27 mouse cellular contexts compared by ENCODE assay signal in the genomic region with DNA sequence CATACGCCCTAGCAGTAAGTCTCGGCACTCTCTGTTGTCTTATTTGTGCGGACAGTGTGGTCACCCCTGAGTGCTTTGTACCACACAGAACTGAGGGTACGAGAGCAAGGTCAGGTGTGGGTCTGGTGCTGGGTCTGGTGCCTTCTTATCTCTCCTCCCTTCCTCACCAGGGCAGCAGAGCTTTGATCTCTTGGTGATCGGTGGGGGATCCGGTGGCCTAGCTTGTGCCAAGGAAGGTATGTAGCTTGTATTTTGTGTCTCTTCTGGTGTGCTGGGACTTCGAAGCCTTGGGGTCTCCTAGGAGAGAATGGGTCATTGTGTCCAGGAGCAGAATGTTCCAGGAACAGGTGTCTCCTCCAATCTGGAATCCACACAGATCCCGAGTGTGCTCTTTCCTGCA. TPM values are rescaled to one million over a fixed set of nuclear protein-coding genes. Genes with fewer than 3 reads are reported as not detected.
DNase-seq lines count a peak whose midpoint lies in the region; ATAC-seq and TF ChIP-seq lines count a peak whose summit lies in the region.
"Had no signal": no experiment of that assay in that cellular context is flagged by ENCODE, and none has a peak within 500 bp of the region (broad histone marks: within the 10 kb centered on the region; RNA-seq: fewer than 3 reads in every experiment).

No protein-coding gene starts in this region.

- H3K4me3 ChIP-seq in heart, embryonic 12.5 days, result peak overlapping the region; percentile 20
- H3K4me3 ChIP-seq in bone marrow, adult 2 months (replicated peaks; ENCODE audit: control insufficient read depth, low read depth, low read length), result peak overlapping the region; percentile 78
- peak overlapping the region; percentile 63 for H3K4me3 ChIP-seq in liver, embryonic 11.5 days (ENCODE audit: low read depth, low read length)
- no peak overlapping the region for H3K4me3 ChIP-seq in small intestine, adult 2 months (ENCODE audit: low read depth, low read length)
- no peak overlapping the region for H3K4me3 ChIP-seq in kidney, embryonic 14.5 days (ENCODE audit: low read length)
- H3K4me3 ChIP-seq: embryonic facial prominence, embryonic 12.5 days; gastrocnemius, adult 2 months; intestine, embryonic 15.5 days; left cerebral cortex, adult 2 months; lung, embryonic 15.5 days; midbrain, embryonic 10.5 days; neural tube, embryonic 13.5 days had no signal

- no peak for TF ChIP-seq POLR2A in bone marrow, adult 2 months (IDR thresholded peaks at IDR 0.05; ENCODE audit: borderline replicate concordance, control insufficient read depth, low read depth, low read length)
- TF ChIP-seq POLR2A in small intestine, adult 2 months (IDR thresholded peaks at IDR 0.05; ENCODE audit: low read depth, low read length), result no peak

- H3K4me1 ChIP-seq in heart, embryonic 12.5 days (replicated peaks), result peaks cover 28% of the 10 kb centered on the region
- peaks cover 1% of the 10 kb centered on the region; the same call in 1 of the 2 replicates for H3K4me1 ChIP-seq in bone marrow, adult 2 months (ENCODE audit: control insufficient read depth, insufficient read depth, low read length)
- H3K4me1 ChIP-seq in liver, embryonic 11.5 days (replicated peaks; ENCODE audit: control insufficient read depth, insufficient read depth, low read length), result peaks cover 28% of the 10 kb centered on the region
- peaks cover 29% of the 10 kb centered on the region for H3K4me1 ChIP-seq in small intestine, adult 2 months (ENCODE audit: control insufficient read depth, insufficient read depth, insufficient read length, low read length)
- peaks cover 17% of the 10 kb centered on the region; the same call in 1 of the 2 replicates for H3K4me1 ChIP-seq in kidney, embryonic 14.5 days (ENCODE audit: control insufficient read depth, insufficient read depth, low read length)

- no peaks in the 10 kb centered on the region for H3K27me3 ChIP-seq in heart, embryonic 12.5 days (replicated peaks)
- H3K27me3 ChIP-seq in liver, embryonic 11.5 days (replicated peaks; ENCODE audit: control insufficient read depth, insufficient read depth, low read length), result no peaks in the 10 kb centered on the region
- no peaks in the 10 kb centered on the region for H3K27me3 ChIP-seq in small intestine, adult 2 months (ENCODE audit: control insufficient read depth, insufficient read depth, low read length)
- no peaks in the 10 kb centered on the region for H3K27me3 ChIP-seq in kidney, embryonic 14.5 days (ENCODE audit: control insufficient read depth, insufficient read depth, low read length)
- H3K27me3 ChIP-seq: embryonic facial prominence, embryonic 12.5 days; intestine, embryonic 15.5 days; lung, embryonic 15.5 days; neural tube, embryonic 13.5 days had no signal

- no peak for TF ChIP-seq CTCF in bone marrow, adult 2 months (IDR thresholded peaks at IDR 0.05; ENCODE audit: control insufficient read depth, insufficient read depth, low read length)
- TF ChIP-seq CTCF in small intestine, adult 2 months (IDR thresholded peaks at IDR 0.05; ENCODE audit: extremely low read depth, insufficient read length, insufficient replicate concordance, low read depth, low read length), result no peak

- H3K27ac ChIP-seq in heart, embryonic 12.5 days (ENCODE audit: poor library complexity, severe bottlenecking), result no peak overlapping the region
- H3K27ac ChIP-seq in bone marrow, adult 2 months (ENCODE audit: control insufficient read depth, insufficient read depth, low read depth, low read length, poor library complexity), result peak overlapping the region; percentile 72
- H3K27ac ChIP-seq in liver, embryonic 11.5 days (ENCODE audit: low read depth, low read length), result peak overlapping the region; percentile 97
- H3K27ac ChIP-seq in small intestine, adult 2 months (ENCODE audit: insufficient read depth, low read depth, low read length), result peak overlapping the region; percentile 69; the same call in 1 of the 2 replicates
- no peak overlapping the region for H3K27ac ChIP-seq in kidney, embryonic 14.5 days (ENCODE audit: low read depth, low read length)
- H3K27ac ChIP-seq: embryonic facial prominence, embryonic 12.5 days; gastrocnemius, adult 2 months; hindbrain, embryonic 14.5 days; intestine, embryonic 15.5 days; left cerebral cortex, adult 2 months; lung, embryonic 15.5 days; macrophage; midbrain, embryonic 10.5 days; neural tube, embryonic 13.5 days had no signal

- intact Hi-C loops in heart, postnatal 14 days (cut with DNase I), result no loop called here

- H3K9ac ChIP-seq in heart, embryonic 12.5 days, result no peak overlapping the region
- peak overlapping the region; percentile 73 for H3K9ac ChIP-seq in liver, embryonic 11.5 days (ENCODE audit: low read depth, low read length)
- no peak overlapping the region for H3K9ac ChIP-seq in kidney, embryonic 14.5 days (ENCODE audit: low read depth, low read length)
- H3K9ac ChIP-seq: embryonic facial prominence, embryonic 12.5 days; forebrain, postnatal 0 days; hindbrain, embryonic 14.5 days; intestine, embryonic 15.5 days; lung, embryonic 15.5 days; neural tube, embryonic 13.5 days had no signal

- peak overlapping the region; percentile 29; the same call in 1 of the 2 replicates for H3K4me2 ChIP-seq in heart, embryonic 12.5 days
- H3K4me2 ChIP-seq in liver, embryonic 11.5 days, result peak overlapping the region; percentile 88
- no peak overlapping the region for H3K4me2 ChIP-seq in kidney, embryonic 14.5 days (replicated peaks; ENCODE audit: low read depth, low read length)
- H3K4me2 ChIP-seq: embryonic facial prominence, embryonic 12.5 days; hindbrain, embryonic 14.5 days; intestine, embryonic 15.5 days; lung, embryonic 15.5 days; neural tube, embryonic 13.5 days had no signal

- no peak for DNase-seq in heart, postnatal 14 days
- DNase-seq in liver, embryonic 11.5 days (ENCODE audit: low spot score), result no peak
- DNase-seq in thymus, postnatal 25 days, result no peak
- DNase-seq: adrenal gland, adult 2 months; B cell, adult 2 months; cerebellum, adult 9-11 months; forebrain, postnatal 0 days; gastrocnemius, adult 2 months; heart, postnatal 10 days; kidney, adult 9 months; kidney, postnatal 36 days; layer of hippocampus, adult 9-11 months; left cerebral cortex, postnatal 4 days; right cerebral cortex, adult 18-20 months; thymus, adult 18-20 months had no signal

- ATAC-seq in heart, embryonic 12.5 days (ENCODE audit: insufficient number of reproducible peaks, low FRiP score), result no peak
- no peak for ATAC-seq in liver, embryonic 11.5 days (replicated peaks; ENCODE audit: low FRiP score)
- ATAC-seq in kidney, embryonic 14.5 days (ENCODE audit: low FRiP score, low TSS enrichment), result no peak
- ATAC-seq: forebrain, postnatal 0 days; intestine, embryonic 15.5 days had no signal

- no peaks in the 10 kb centered on the region for H3K9me3 ChIP-seq in heart, embryonic 12.5 days (replicated peaks)
- H3K9me3 ChIP-seq in liver, embryonic 11.5 days (ENCODE audit: control insufficient read depth, low read length), result no peaks in the 10 kb centered on the region
- no peaks in the 10 kb centered on the region for H3K9me3 ChIP-seq in kidney, embryonic 14.5 days (ENCODE audit: control insufficient read depth, low read length)
- H3K9me3 ChIP-seq: embryonic facial prominence, embryonic 12.5 days; intestine, embryonic 15.5 days; lung, embryonic 15.5 days; neural tube, embryonic 13.5 days had no signal

- 77% methylated on average over 8 of the region's 8 CpGs for WGBS in heart, embryonic 12.5 days
- WGBS in bone marrow, adult 2 months, result 63% methylated on average over 8 of the region's 8 CpGs
- WGBS in liver, embryonic 11.5 days, result 61% methylated on average over 8 of the region's 8 CpGs
- 65% methylated on average over 8 of the region's 8 CpGs for WGBS in small intestine, adult 2 months
- 89% methylated on average over 8 of the region's 8 CpGs for WGBS in kidney, embryonic 14.5 days

- peaks cover 3% of the 10 kb centered on the region for H3K36me3 ChIP-seq in heart, embryonic 12.5 days
- peaks cover under 1% of the 10 kb centered on the region for H3K36me3 ChIP-seq in liver, embryonic 11.5 days (ENCODE audit: control insufficient read depth, insufficient read depth, low read length)
- no peaks in the 10 kb centered on the region for H3K36me3 ChIP-seq in small intestine, adult 2 months (ENCODE audit: control insufficient read depth, insufficient read depth, low read length)
- no peaks in the 10 kb centered on the region for H3K36me3 ChIP-seq in kidney, embryonic 14.5 days (ENCODE audit: control insufficient read depth, insufficient read depth, low read length)
- H3K36me3 ChIP-seq: embryonic facial prominence, embryonic 12.5 days; intestine, embryonic 15.5 days; lung, embryonic 15.5 days had no signal

RNA-seq across cellular contexts. Expression of gene Comt, which starts 3.0 kb away (rescaled TPM):
- polyA plus RNA-seq in heart, embryonic 12.5 days (2016; fragmentation: Nextera tagmentation; extraction: Ambion mirVana), result 88.2 and 90.8 TPM in 2 replicates
- 100 to 1,000 TPM; 119 to 127 TPM for total RNA-seq in heart, postnatal 14 days (2021)
- polyA plus RNA-seq in bone marrow, adult 2 months (2011; ENCODE audit: insufficient read depth, insufficient read length, low replicate concordance, missing spikeins), result 40.6 and 53.8 TPM in 2 replicates
- 140 and 141 TPM in 2 replicates for polyA plus RNA-seq in liver, embryonic 11.5 days (2014; fragmentation: Nextera tagmentation; extraction: Ambion mirVana)
- 127 and 214 TPM in 2 replicates for polyA plus RNA-seq in small intestine, adult 2 months (2012; rRNA removed)
- polyA plus RNA-seq in kidney, embryonic 14.5 days (2014; fragmentation: Nextera tagmentation; extraction: Ambion mirVana), result 78.7 and 89.0 TPM in 2 replicates

RNA-seq across cellular contexts. Expression of gene Txnrd2, which starts 3.5 kb away (rescaled TPM):
- 34.9 and 37.2 TPM in 2 replicates for polyA plus RNA-seq in heart, embryonic 12.5 days (2016; fragmentation: Nextera tagmentation; extraction: Ambion mirVana)
- total RNA-seq in heart, postnatal 14 days (2021), result 10 to 100 TPM; 29.9 to 34.6 TPM
- polyA plus RNA-seq in bone marrow, adult 2 months (2011; ENCODE audit: insufficient read depth, insufficient read length, low replicate concordance, missing spikeins), result 66.6 and 86.0 TPM in 2 replicates
- polyA plus RNA-seq in liver, embryonic 11.5 days (2014; fragmentation: Nextera tagmentation; extraction: Ambion mirVana), result 83.7 and 91.8 TPM in 2 replicates
- polyA plus RNA-seq in small intestine, adult 2 months (2012; rRNA removed), result 12.5 and 19.5 TPM in 2 replicates
- 21.9 and 23.6 TPM in 2 replicates for polyA plus RNA-seq in kidney, embryonic 14.5 days (2014; fragmentation: Nextera tagmentation; extraction: Ambion mirVana)

Comparison
In these comparisons a context has a peak if more than half of its experiments do, and no peak if none do; other contexts are left out.
1. H3K27ac ChIP-seq: peak in bone marrow, adult 2 months (single experiment), liver, embryonic 11.5 days (single experiment) and small intestine, adult 2 months (single experiment); none in heart, embryonic 12.5 days (single experiment) and kidney, embryonic 14.5 days (single experiment).
2. H3K4me3 ChIP-seq: peak in heart, embryonic 12.5 days (single experiment), bone marrow, adult 2 months (single experiment) and liver, embryonic 11.5 days (single experiment); none in small intestine, adult 2 months (single experiment) and kidney, embryonic 14.5 days (single experiment).